Mouse (Mus musculus) cortical plate, adult 2 months (tissue): Measurements from ENCODE around the gene C1qtnf6.

Source experiments
- CTCF ChIP-seq: fragments of 200-500 bp; IDR thresholded peaks from 2 replicates; pipeline ENCODE4 v1.5.1; 2011; ENCODE audit warnings: mild to moderate bottlenecking, control low read depth, low read length; ENCODE audit not compliant: insufficient read depth; ENCODE audit errors: extremely low read depth
- POLR2A ChIP-seq: fragments of 200-500 bp; IDR thresholded peaks from 2 replicates; pipeline ENCODE4 v1.6.1; 2011; ENCODE audit warnings: mild to moderate bottlenecking, low read length, control low read depth; ENCODE audit not compliant: insufficient read depth; ENCODE audit errors: extremely low read depth

GRCm38 (mm10) chr15:78476878-78477277 lies 54.3 kb downstream of the C1qtnf6 start:
- TF ChIP-seq CTCF: no peak
- no peak for TF ChIP-seq POLR2A
